Mouse (Mus musculus) neural tube, embryonic 12.5 days (tissue): ENCODE data around the gene Ccer2. TPM values are rescaled to one million over a fixed set of nuclear protein-coding genes. Genes with fewer than 3 reads are reported as not detected.

Source experiments
- ATAC-seq: fragments of 200-750 bp; cut with Nextera tagmentation; 2 replicates; pipeline ENCODE4 v1.8.0; 2017; ENCODE audit warnings: low read depth, mild to moderate bottlenecking, moderate TSS enrichment, moderate library complexity; ENCODE audit not compliant: low FRiP score
- H3K27ac ChIP-seq: fragments of 300-500 bp; sonication (generic); 2 replicates; pipeline ENCODE4 v1.5.1; 2016
- H3K27me3 ChIP-seq: fragments of 300-500 bp; sonication (generic); replicated peaks from 2 replicates; pipeline ENCODE4 v1.6.1; 2016; ENCODE audit warnings: mild to moderate bottlenecking
- H3K36me3 ChIP-seq: fragments of 300-500 bp; sonication (generic); 2 replicates; pipeline ENCODE4 v1.6.1; 2016; ENCODE audit warnings: mild to moderate bottlenecking
- H3K4me1 ChIP-seq: fragments of 300-500 bp; sonication (generic); 2 replicates; pipeline ENCODE4 v1.6.1; 2016
- H3K4me2 ChIP-seq: fragments of 300-500 bp; sonication (generic); replicated peaks from 2 replicates; pipeline ENCODE4 v1.6.1; 2016; ENCODE audit warnings: mild to moderate bottlenecking
- H3K4me3 ChIP-seq: fragments of 300-500 bp; sonication (generic); 2 replicates; pipeline ENCODE4 v1.5.1; 2016
- H3K9ac ChIP-seq: fragments of 300-500 bp; sonication (generic); 2 replicates; pipeline ENCODE4 v1.6.1; 2016; ENCODE audit warnings: mild to moderate bottlenecking
- H3K9me3 ChIP-seq: fragments of 300-500 bp; sonication (generic); 2 replicates; pipeline ENCODE4 v1.6.1; 2016; ENCODE audit warnings: mild to moderate bottlenecking
- WGBS: fragments of 180-500 bp; shearing (Covaris S2); methylation state at CpG from one replicate; pipeline ENCODE4 v1.1.7; 2016; 5-methylcytosine and 5-hydroxymethylcytosine counted together
- polyA plus RNA-seq: library from polyadenylated mRNA; unstranded; fragments of >200 nt; fragmentation: Nextera tagmentation; extraction: Ambion mirVana; gene quantifications from 2 replicates; pipeline ENCODE4 v1.2.1, GENCODE M21; 2016

Gene Ccer2
- polyA plus RNA-seq, 1 experiment from 2014 or later, result 10.4 TPM

DNA sequence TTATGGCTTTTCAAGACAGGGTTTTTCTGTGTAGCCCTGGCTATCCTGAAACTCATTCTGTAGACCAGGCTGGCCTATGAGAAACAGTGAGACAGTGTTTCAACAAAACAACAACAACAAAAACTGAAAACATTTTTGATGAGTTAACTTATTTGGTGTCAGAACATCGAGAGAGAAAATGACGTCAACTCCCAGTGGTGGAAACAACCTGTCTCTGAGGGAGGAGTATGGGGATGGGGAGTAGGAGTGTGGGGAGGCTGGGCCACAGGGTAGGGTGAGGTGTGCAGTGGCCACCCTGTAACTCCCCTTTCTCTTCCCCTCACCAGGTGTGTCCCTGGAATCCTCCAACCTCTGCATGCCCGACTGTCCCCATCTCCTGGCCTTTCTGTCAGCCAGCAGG is 38.5 kb downstream of the Ccer2 start:
- WGBS, result 87% methylated on average over 3 of the region's 3 CpGs

GRCm38 (mm10) chr7:28795832-28796231 is 39.9 kb downstream of the Ccer2 start:
- Histone ChIP-seq H3K9me3 (no peaks in the 10 kb centered on the region), H3K4me2 (0 out of 2 replicates have a peak overlapping the region, but pooled peaks have one; percentile 50), H3K9ac (no peak overlapping the region), H3K4me3 (no peak overlapping the region), H3K4me1 (peaks cover 8% of the 10 kb centered on the region), H3K36me3 (no peaks in the 10 kb centered on the region), H3K27ac (no peak overlapping the region), H3K27me3 (no peaks in the 10 kb centered on the region)
- no peak for ATAC-seq
- 81% methylated on average over 15 of the region's 15 CpGs for WGBS

More for the DNA sequence above, 38.5 kb downstream of the Ccer2 start:
- Histone ChIP-seq H3K9me3 (no peaks in the 10 kb centered on the region), H3K4me2 (no peak overlapping the region), H3K36me3 (no peaks in the 10 kb centered on the region), H3K4me1 (peaks cover 8% of the 10 kb centered on the region), H3K27ac (no peak overlapping the region), H3K4me3 (no peak overlapping the region), H3K27me3 (no peaks in the 10 kb centered on the region), H3K9ac (no peak overlapping the region)
- no peak for ATAC-seq

DNA sequence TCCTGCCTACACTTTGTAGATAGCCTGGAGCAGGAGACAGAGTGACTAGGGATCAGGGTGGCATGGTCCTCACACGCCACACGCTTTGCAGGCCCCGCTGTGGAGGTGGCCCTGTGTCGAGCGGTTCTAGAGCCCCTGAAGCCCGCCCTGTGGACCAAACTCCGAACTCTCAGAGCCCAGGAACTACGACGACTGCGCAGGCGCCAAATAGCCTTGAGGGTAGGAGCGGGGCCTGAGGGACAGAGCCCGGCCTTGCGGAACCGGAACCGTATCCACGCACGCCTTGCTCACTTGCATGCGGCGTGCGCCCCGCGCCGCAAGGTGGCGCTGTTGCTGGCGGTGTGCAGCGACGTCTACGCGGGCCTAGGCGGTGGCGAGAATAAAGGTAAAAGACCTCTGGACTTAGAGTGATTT is 40.6 kb downstream of the Ccer2 start:
- Histone ChIP-seq H3K4me2 (peak overlapping the region; percentile 50), H3K36me3 (no peaks in the 10 kb centered on the region), H3K27me3 (no peaks in the 10 kb centered on the region), H3K4me3 (peak overlapping the region; percentile 7; the same call in 1 of the 2 replicates), H3K9ac (peak overlapping the region; percentile 35), H3K4me1 (peaks cover 8% of the 10 kb centered on the region), H3K9me3 (no peaks in the 10 kb centered on the region), H3K27ac (no peak overlapping the region)
- peak; percentile 70; the same call in 1 of the 2 replicates for ATAC-seq
- 16% methylated on average over 32 of the region's 32 CpGs for WGBS

DNA sequence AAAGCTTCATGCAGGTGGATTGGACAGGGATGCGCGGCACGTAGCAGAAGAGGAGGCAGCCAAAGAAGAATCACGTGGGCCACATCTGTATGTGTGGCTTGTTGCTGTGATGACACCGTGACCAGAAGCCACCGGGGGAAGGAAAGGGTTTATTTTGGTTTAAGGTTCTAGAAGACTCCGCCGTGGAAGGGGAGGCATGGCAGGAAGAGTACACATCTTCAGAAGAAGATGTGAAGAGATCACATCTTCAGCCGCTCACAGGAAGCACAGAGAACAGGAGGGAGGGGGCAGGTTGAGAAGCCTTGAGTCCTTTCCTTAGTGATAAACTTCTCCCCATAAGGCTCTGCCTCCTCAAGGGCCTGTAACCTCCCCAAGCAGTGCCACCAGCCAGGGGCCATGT is 44.0 kb downstream of the Ccer2 start:
- ATAC-seq, result no peak
- peaks cover 22% of the 10 kb centered on the region for H3K4me1 ChIP-seq
- H3K27ac ChIP-seq, result no peak overlapping the region
- H3K4me2 ChIP-seq, result no peak overlapping the region
- no peaks in the 10 kb centered on the region for H3K36me3 ChIP-seq
- H3K4me3 ChIP-seq, result no peak overlapping the region
- H3K27me3 ChIP-seq, result no peaks in the 10 kb centered on the region
- H3K9me3 ChIP-seq, result no peaks in the 10 kb centered on the region
- 96% methylated on average over 9 of the region's 9 CpGs for WGBS
- no peak overlapping the region for H3K9ac ChIP-seq

GRCm38 (mm10) chr7:28801451-28801850 is 45.5 kb downstream of the Ccer2 start:
- WGBS, result 77% methylated on average over 3 of the region's 3 CpGs
- no peak for ATAC-seq
- Histone ChIP-seq H3K9ac (no peak overlapping the region), H3K27me3 (no peaks in the 10 kb centered on the region), H3K9me3 (no peaks in the 10 kb centered on the region), H3K36me3 (no peaks in the 10 kb centered on the region), H3K4me3 (no peak overlapping the region), H3K27ac (no peak overlapping the region), H3K4me2 (no peak overlapping the region), H3K4me1 (peaks cover 20% of the 10 kb centered on the region)

- ATAC-seq, result no peak
- 19% methylated on average over 10 of the region's 10 CpGs for WGBS
- Histone ChIP-seq H3K4me1 (peaks cover 14% of the 10 kb centered on the region), H3K9ac (no peak overlapping the region), H3K27ac (no peak overlapping the region), H3K4me3 (no peak overlapping the region), H3K9me3 (no peaks in the 10 kb centered on the region), H3K27me3 (no peaks in the 10 kb centered on the region), H3K4me2 (peak overlapping the region; percentile 4; the same call in 1 of the 2 replicates), H3K36me3 (no peaks in the 10 kb centered on the region)
These were observed 46.1 kb downstream of the Ccer2 start for GRCm38 (mm10) chr7:28801901-28802670.

DNA sequence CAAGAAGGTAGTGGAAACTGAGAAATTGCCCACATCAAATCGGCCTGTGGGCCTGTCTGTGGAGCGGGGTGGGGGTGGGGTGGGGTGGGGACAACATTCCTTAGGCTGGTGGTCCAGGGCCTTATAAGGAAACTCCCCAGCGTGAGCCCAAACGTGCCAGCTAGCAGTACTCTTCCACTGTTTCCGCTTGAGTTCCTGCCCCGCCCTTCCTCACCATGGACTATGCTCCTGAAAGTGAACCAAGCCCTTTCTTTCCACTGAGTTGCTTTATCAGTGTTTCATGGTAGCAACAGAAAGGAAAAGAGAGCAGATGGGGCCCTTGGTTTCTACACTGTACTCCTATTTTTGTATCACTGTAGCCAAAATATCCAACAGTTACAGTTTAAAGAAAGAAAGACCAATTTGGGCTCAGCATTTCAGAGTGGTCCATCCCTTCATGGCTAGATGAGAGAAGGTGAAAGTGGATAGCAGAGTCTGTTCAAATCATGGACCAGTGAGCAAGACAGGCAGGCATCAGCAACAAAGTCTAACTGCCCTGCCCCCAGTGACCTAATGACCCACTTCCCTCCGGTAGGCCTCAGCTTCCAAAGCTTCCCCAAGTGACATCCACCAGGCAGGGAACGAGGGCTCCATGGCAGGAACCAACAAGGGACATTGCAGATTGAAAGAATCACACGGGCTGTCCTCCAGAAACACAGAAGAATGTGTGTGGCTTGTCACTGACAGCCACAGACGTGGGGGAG is 47.0 kb downstream of the Ccer2 start:
- H3K4me2 ChIP-seq, result peak overlapping the region; percentile 4; the same call in 1 of the 2 replicates
- no peak for ATAC-seq
- no peaks in the 10 kb centered on the region for H3K27me3 ChIP-seq
- H3K4me1 ChIP-seq, result peaks cover 19% of the 10 kb centered on the region
- H3K9me3 ChIP-seq, result no peaks in the 10 kb centered on the region
- WGBS, result 7% methylated on average over 10 of the region's 10 CpGs
- no peaks in the 10 kb centered on the region for H3K36me3 ChIP-seq
- H3K9ac ChIP-seq, result no peak overlapping the region
- no peak overlapping the region for H3K4me3 ChIP-seq
- H3K27ac ChIP-seq, result no peak overlapping the region

DNA sequence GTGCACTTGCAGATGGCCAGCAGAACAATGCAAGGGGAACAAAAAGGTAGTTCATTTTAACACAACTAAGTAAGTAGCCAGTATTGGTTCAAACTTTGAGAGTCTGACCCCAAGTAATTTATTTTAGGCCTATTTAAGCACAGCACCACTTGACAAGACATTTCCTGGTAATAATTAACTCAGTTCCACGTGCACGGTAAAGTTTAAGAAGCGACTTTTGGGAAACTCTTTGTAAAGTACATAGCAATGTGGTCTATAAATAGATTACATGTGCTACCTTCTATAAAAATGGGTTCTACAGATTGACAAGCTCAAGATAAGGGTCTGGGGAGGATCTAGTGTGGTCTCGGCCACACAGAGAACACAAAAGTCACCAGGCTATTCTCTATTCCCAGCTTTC is 47.8 kb downstream of the Ccer2 start:
- H3K27me3 ChIP-seq, result no peaks in the 10 kb centered on the region
- no peak overlapping the region for H3K4me2 ChIP-seq
- peaks cover 22% of the 10 kb centered on the region for H3K4me1 ChIP-seq
- H3K27ac ChIP-seq, result no peak overlapping the region
- no peak overlapping the region for H3K9ac ChIP-seq
- no peaks in the 10 kb centered on the region for H3K36me3 ChIP-seq
- ATAC-seq, result no peak
- H3K9me3 ChIP-seq, result no peaks in the 10 kb centered on the region
- H3K4me3 ChIP-seq, result no peak overlapping the region
- 40% methylated on average over 4 of the region's 4 CpGs for WGBS

DNA sequence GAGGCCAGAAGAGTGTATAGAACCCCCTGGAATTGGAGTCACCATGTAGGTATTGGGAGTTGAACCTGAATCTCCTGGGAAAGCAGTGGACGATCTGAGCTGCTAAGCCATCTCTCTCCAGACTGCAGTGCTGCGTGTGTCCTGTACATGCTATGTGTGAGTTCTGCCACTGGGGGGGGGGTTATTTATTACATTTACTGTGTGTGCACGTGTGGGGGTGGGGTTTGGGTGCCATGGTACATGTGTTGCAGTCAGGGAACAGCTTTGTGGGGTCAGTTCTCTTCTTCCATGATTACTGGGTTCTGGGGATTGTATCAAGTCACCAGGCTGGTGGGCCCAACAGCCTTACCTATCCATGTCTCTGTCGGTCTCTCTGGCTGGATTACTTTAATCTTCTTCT is 50.9 kb downstream of the Ccer2 start:
- Histone ChIP-seq H3K27me3 (no peaks in the 10 kb centered on the region), H3K4me2 (no peak overlapping the region), H3K9ac (no peak overlapping the region), H3K9me3 (no peaks in the 10 kb centered on the region), H3K4me1 (peaks cover 27% of the 10 kb centered on the region), H3K36me3 (peaks cover 1% of the 10 kb centered on the region), H3K4me3 (no peak overlapping the region), H3K27ac (no peak overlapping the region)
- ATAC-seq, result no peak
- WGBS, result 77% methylated on average over 4 of the region's 4 CpGs

GRCm38 (mm10) chr7:28807641-28808220 is 51.8 kb downstream of the Ccer2 start:
- Histone ChIP-seq H3K9ac (peak overlapping the region; percentile 89), H3K9me3 (no peaks in the 10 kb centered on the region), H3K4me2 (peak overlapping the region; percentile 81), H3K4me3 (peak overlapping the region; percentile 88), H3K4me1 (peaks cover 30% of the 10 kb centered on the region), H3K27me3 (no peaks in the 10 kb centered on the region), H3K36me3 (peaks cover 10% of the 10 kb centered on the region), H3K27ac (peak overlapping the region; percentile 99)
- no peak for ATAC-seq
- 50% methylated on average over 6 of the region's 8 CpGs for WGBS

DNA sequence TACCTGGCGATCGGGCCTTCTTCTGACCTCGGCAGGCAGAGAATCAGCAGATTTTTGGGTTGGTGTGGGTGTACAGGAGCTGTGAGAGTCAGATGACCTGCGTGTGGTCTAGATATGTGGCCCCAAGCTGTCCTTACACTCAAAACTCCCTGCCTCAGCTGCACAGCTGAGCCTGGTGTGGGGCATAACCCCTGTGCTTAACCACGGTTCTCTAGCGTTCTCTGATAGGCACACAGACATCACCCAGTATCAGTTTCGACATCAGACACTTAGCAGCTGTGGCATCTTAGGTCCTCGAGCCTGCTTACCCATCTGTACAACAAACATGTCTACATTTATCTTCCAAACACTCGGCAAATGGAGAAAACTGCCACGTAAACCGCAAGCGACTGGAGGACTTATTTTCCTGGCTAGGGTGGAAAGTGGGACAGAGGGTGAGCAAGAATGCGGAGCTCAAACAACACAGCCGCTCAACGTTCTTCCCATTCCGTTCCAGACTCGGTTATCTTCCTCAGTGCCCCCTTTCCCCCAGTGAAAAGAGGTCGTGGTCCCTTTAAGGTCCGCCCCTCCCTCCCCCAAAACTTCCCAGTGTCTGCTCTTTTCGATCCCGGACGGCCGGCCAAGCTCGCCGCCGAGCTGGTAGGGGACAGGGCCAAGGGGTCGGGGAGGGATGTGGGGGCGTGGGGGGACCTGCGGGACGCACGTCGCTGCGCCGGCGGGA is 52.4 kb downstream of the Ccer2 start, which contains the start of gene Hnrnpl:
Gene Hnrnpl (plus strand): TSS at position 321 of the 721 bp plus-strand sequence.
- Histone ChIP-seq H3K27ac (peak within 1 kb of the TSS; percentile 99), H3K27me3 (no peaks in the 10 kb centered on the region), H3K4me3 (peak within 1 kb of the TSS; percentile 88), H3K9ac (peak within 1 kb of the TSS; percentile 89), H3K36me3 (peaks cover 17% of the 10 kb centered on the region), H3K9me3 (no peaks in the 10 kb centered on the region), H3K4me1 (peaks cover 30% of the 10 kb centered on the region), H3K4me2 (peak within 1 kb of the TSS; percentile 81)
- 4% methylated on average over 35 of the region's 35 CpGs for WGBS
- ATAC-seq, result peak; percentile 2; the same call in 1 of the 2 replicates
